Mouse (Mus musculus) thymus, postnatal 25 days (tissue): ENCODE measurements around the gene Nop10.
A peak's percentile ranks its signal among the peaks of the same experiment; 100 is the strongest.
"Not testable (repeated sequence)": the region's sequence is repeated elsewhere in the genome, so short reads cannot be mapped to it uniquely, and the experiment has no call there.

ENCODE experiments used
- DNase-seq: peaks from one replicate; pipeline ENCODE4 v3.0.0; 2022

Gene Nop10

DNA sequence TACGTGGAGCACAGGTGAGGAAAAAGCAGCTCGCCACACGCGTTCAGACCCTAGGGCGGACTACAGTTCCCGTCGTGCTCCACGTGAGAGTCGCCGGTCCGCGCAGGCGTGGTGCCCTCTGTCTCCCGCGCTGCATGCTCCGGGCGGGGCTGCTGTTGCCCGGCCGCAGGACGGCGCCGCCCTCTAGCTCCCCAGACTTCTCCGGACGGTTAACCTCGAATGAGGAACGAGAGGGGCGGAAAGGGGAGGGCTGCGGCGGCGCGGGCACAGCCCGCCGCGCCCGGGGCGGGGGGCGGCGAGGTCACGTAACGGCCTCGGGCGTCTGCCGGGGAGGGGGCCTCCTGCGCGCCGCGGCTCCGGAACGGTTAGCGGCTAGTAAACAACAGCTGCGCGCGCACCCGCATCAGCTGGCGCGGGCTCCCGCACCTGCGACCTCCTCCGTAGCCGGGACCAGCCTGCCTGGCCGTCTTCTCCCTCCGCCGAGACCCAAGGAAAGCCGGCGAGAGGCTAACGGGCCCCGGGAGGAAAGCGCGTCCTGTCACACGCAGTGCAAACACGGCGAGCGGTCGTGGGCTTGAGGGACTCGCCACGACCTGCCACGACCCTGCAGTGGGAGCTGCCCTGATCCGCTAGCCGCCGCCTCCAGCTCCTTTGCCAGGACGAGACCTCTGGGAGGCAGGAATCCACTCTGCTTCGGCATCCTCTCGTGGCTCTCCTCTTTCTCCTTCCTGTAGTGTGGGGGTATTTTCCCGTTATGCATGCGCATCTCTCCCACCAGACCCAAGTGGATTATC is 3.9 kb downstream of the Nop10 start, which contains the start of gene Slc12a6:
Gene Slc12a6 (plus strand): TSS at position 378 of the 794 bp plus-strand sequence.
- peak; percentile 93 for DNase-seq

DNA sequence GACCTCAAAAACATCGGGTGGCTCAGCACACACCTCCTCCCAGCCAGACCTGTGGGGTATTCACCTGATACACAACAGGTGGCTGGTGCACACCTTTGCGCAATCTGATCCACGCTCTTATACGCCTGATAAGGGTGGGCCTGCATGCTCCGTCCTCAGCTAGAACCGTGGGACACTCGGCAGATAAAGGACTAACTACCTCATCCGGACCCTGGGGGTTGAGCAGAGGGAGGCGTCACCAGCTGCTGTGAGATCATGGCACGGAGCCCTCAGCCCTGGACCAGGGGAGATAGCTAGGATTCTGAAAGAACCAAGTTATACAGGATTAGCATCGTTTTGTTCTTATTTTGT is 4.5 kb downstream of the Nop10 start, which contains the start of gene Gm21985:
Gene Gm21985 (plus strand): TSS at position 73 of the 351 bp plus-strand sequence.
- DNase-seq = peak; percentile 63

DNA sequence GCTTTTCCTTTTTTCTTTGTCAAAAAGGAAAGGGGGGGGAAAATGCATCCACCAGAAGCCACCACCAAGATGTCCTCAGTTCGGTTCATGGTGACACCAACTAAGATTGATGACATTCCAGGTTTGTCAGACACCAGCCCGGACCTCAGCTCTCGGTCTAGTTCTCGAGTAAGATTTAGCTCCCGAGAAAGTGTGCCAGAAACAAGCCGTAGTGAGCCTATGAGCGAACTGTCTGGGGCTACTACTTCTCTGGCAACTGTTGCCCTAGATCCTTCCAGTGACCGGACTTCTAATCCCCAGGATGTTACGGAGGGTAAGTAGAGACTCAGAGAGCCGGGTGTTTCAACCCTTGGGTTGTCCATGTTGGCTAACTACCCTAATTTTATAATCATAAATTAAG is 5.1 kb downstream of the Nop10 start:
- peak; percentile 46 for DNase-seq

DNA sequence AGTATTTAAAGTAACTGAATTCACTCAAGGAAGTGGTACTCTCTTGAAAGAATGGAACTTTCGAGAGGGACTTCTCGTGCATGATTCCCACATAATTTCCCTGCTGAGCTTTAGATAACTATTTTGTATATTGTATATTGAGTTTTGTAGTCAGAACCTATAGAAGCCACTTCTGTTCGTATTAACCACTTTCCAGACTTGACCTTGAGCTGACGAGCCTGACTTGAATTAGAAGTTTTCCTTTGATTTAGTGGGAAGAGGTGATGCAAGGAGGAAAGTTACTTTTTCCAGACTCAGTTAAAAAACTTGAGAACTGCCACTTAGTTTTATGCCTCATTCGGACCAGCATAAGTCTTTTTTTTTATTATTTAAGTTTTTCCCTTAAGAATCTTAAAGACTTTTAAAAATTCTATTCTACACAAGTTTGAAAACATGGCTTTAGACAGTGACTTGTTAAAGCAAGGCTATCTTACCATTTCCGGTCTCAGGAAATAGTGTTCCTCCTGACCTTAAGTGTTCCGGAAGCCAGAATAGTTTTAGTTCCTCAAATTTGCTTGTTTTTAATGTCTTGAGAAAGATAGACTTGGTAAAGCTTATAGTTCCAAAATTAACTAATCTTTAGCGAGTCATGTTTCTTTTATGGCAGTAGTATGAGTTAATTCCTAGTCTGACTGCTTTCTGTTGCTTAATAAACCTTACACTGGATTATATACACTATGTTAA is 6.0 kb downstream of the Nop10 start:
- DNase-seq = no peak

DNA sequence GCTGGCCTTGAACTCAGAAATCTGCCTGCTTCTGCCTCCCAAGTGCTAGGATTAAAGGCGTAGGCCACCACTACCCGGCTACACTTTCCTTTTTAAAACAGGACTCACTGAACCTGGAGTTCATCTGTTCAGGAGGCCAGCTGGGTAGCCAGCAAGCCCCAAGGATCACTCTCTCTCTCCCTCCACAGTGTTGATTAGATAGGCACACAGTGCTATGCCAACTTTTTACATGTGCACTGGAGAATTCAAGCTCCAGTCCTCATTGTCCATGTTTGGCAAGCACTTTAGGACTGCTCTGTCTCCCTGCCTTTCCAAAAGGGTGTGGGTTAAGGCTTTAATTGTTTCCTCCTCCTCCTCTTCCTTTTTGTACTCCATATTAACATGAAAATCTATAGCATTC is 8.3 kb downstream of the Nop10 start:
- DNase-seq = no peak

DNA sequence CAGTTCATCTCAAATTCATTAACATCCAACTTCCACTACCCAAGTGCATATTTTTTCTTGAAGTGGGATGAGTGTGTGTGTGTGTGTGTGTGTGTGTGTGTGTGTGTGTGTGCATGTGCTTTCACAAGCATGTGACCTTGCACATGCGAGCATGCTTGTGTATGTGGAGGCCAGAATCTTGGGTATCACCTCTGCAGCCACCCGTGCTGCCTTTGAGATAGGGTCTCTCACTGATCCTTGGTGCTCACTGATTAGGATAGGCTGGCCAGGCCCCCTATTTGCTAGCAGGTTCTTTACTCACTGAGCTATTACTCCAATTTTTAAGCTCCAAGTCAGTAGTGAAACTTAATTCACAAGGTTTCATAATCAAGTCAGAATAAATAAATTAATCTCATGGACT is 11.2 kb downstream of the Nop10 start:
- no peak for DNase-seq

DNA sequence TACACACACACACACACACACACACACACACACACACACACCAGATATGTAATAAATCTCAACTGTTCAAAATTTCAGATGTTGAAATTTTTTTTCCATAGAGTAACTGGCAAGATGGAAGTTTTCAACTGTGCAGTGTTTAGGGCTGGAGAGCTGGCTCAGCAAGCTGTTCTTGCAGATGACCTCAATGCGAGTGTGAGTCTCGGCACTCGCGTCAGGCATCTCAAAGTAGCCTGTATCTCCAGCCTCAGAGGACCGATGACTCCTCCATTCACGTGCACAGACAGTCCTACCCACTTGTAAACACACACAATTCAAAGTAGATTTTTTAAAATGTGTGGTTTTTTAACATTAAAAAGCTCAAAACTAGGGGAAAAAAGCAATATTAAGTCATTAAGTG is 11.7 kb downstream of the Nop10 start:
- DNase-seq = no peak

DNA sequence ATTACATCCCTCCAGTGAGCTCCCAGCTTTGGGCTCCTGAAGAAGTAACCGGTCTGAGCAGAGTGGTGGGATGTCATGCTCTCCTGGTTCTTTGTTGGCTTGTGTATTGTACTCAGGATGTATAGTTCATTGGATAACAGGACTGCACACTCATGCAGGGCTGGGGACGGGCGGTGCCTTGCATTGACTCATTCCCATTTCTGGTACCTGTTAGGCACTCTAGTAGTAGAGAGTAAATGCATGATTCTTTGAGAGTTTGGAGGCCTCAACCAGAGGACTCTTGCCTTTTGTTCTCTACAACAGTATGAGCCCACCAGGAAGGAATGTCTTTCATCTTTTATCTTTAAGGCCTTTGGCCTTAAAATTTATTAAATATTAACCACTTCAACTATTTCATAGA is 15.1 kb downstream of the Nop10 start:
- DNase-seq = no peak

DNA sequence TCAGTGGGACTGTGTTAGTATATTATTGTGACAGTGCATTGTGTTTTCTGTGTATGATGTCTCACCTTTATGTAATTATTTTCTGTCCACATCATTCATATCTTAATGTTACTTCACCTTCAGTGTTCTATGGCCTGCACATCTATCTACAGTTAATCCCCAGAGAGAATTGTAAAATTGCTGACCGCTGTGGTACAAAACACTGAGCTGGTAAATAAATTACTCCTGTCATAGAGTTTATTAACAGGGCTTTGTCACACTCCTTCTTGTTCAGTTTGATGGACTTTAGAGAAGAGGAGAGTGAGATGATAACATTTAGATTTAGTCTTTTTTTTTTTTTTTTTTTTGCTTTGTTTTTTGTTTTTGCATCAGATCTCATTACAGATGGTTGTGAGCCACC is 21.1 kb downstream of the Nop10 start:
- no peak for DNase-seq

DNA sequence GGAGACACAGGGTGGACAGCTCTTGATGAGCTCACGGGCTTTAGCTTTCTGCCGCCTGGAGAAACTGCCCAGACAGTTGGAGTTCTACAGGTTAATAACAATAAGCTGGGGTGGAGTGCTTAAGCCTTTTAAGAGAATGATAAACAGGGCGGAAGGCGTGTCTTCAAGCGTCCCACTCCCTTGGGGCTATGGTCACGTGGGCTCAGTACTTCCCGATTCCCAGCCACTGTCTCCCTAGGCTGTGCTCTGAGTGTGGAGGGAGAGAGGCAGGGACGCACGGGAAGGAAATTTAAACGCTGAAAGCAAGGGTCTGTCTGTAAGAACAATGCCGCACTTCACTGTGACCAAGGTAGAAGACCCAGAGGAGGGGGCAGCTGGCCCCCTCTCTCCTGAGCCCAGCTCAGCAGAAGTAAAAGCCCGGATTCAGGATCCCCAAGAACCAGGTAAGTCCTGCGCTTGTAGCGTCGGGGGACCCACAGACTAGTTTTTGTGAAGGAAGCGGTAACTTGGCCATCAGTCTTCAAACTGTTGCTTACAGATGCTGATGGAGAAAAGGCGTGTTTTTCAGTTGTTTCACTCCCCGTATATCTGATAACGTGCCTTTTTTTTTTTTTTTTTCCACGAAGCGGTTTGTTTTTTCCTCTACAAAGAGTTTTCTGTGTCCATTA is 22.8 kb downstream of the Nop10 start:
- no peak for DNase-seq

DNA sequence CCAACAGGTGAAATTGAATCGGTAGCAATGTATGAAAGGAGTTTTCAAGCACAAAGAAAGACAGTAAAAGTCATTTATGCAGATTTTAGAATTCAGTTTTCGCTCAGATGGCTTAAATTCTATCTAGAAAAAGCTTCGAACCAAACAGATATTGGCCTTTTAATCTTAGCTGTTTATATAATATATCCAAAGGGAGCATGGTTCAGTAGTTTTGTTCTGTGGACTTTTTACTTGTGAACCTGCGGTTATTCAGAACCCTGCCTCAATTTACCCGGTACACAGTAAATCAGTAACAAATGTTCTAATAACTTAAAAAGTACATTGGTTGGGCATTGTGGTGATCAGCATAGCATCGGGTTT is 23.3 kb downstream of the Nop10 start:
- DNase-seq = no peak

DNA sequence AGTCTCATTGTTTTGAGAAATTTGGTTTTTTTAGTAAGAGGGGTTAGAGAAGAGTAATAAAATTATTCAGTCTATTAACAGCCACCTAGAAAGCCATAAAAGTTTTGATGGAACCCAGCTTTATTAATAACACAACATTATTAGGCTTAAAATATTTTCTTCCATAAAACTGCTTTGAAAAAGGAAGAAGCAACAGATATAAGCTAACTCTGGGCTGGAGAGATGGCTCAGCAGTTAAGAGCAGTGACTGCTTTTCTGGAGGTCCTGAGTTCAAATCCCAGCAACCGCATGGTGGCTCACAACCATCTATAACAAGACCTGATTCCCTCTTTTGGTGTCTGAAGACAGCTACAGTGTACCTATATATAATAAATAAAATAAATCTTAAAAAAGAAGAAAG is 24.3 kb downstream of the Nop10 start:
- not testable (repeated sequence) for DNase-seq

DNA sequence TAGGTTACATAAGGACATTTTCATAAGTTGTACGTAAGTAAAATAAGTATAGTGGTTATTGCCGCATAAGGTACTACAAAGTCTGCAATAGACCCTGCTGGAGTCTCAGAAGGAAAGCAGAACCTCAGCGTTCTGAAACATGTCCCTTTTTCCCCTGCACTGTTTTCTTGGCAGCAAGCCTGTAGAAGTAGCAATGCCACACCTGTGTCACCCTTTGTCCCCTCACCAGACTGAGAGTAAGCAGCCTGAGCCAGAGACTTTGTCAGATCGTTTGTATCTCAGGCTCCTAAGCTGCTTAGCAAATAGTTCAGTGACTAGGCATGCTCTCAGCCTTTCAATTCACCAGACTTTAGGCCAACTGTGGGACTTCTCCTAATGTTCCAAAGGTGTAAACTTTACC is 25.3 kb downstream of the Nop10 start:
- DNase-seq = no peak

DNA sequence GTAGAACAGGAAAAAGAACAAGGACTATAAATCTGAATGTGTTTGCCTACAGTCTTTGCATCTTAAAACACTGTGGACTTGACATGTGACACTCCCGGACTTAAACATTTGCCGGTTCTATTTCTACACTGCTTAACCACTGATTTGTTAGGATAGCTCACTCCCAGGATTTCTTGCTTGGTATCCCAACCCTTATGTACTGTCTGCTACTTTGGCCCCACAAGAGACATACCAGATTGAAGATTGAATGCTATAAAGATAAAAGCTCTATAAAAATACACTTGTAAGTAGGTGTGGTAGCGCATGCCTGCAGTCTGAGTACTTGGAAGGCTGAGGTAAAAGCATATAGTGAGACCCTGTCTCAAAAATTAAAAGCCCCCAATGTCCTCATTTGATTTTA is 27.8 kb downstream of the Nop10 start:
- DNase-seq = no peak

DNA sequence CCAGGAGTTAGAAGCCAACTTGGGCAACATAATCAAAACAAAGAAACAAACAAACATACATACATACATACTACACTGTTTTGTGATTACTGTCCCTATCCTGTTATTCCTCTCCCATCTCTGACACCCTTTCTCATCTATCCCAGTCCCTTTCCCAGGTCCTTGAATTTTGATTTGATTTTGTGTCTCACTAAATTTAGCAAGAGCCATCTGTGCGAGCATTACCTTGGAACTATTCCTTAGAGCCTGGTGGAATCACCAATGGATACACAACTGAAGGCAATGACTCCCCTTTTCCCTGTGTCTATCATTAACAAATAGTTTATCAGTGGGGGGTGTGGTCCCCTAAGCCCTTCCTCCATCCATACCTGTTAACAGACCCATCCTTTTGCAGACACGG is 31.1 kb downstream of the Nop10 start:
- DNase-seq = no peak

DNA sequence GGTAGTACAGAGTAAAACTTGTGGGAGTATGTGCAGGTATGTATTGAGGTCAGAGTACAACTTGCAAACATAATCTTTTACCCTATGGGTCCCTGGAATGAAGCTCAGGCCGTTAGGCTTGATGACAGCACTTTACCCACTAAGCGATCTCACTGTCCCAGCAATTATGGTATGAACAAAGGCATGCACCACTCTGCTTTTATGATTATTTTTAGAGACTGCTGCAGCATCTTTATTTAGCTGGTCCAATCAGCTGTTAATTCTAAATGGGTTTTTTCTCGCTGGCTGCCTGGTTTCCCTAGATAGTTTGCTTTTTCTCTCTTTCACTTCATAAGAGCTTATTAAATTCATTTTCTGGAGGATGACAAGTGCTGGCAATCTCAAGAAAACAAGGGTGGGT is 34.5 kb downstream of the Nop10 start:
- no peak for DNase-seq

DNA sequence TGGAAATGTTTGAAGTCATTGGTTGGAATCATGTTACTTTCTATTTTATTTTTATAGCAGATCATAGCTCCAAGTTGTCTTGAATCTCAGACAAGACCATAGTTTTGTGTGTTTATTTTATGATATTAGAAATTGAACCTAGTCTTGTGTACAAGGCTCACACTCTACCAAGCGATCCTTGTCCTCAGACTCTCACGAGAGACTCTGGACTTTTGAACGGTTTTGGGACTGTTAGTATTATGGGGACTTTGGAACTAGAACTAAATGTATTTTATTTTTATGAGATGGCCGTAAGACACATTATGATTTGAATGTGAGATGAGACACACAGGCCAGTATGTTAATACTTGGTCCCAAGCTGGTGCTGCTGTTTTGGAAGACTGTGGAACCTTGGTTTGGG is 36.5 kb downstream of the Nop10 start:
- DNase-seq = no peak

DNA sequence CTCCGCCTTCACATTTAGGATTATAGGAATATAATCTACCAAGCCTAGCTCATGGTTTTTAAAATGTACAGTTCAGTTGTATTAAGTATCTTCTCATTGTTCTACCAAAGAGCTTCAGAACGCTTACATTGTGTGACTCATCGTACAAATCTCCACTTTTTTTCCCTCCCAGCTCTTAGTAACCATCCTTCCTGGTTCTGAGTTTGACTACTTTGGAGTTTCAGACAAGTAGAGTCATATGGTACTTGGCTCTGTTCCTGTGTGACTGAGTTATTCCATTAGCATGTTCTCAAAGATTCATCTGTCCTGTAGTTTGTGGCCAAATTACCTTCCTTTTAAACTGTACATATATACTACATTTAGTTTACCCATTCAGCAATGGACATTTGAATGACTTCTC is 46.9 kb downstream of the Nop10 start:
- no peak for DNase-seq

DNA sequence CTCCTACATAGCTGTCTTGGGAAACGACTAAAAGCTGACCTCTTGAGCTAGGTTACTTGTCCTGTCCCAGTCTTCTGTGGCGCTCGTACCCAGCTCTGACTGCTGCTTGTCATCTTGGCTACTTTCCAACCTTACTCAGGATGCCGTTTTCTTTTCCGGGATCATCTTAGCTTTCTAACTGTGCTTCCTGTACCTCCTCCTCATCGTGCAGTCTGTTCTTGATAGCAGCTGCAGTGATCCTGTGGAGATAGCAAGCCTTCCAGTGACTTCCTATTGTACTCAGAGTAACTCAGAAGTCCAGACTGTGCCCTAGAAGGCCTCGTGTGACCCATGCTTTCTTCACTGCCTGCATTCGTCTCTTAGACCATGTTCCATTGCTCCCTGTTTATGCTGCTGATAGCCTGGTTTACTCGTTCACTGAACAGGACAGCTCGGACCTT is 47.5 kb downstream of the Nop10 start:
- DNase-seq = peak; percentile 3
